Mouse (Mus musculus): ENCODE measurements around the gene Pkn3. TPM values are rescaled to one million over a fixed set of nuclear protein-coding genes. Genes with fewer than 3 reads are reported as not detected.

Gene Pkn3
- polyA plus RNA-seq, 1 experiment from 2014 or later: 8.6 TPM

DNA sequence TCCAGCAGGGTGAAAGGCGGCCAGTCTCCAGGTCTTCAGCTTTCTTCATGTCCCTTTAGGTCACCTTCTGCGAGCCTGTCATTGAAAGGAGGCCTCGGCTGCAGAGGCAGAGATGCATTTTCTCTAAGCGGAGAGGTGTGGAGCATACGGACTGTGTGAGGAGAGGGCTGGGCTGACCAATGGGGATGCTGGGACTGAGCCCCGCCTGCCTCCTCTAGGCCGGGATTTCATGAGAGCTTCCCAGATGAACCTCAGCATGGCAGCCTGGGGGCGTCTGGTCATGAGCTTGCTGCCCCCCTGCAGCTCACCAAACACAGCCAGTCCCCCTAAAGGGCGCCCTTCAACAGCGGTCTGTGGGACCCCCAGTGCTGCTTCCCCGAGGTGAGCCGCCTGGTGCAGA is 7.1 kb downstream of the Pkn3 start:
- H3K9ac ChIP-seq: peak overlapping the region; percentile 45; the same call in 1 of the 2 replicates
- H3K27ac ChIP-seq: no peak overlapping the region
- peak overlapping the region; percentile 22 for H3K4me3 ChIP-seq
- H3K4me2 ChIP-seq (replicated peaks): peak overlapping the region; percentile 58
- no peaks in the 10 kb centered on the region for H3K9me3 ChIP-seq
- peaks cover 10% of the 10 kb centered on the region for H3K36me3 ChIP-seq
- WGBS: 7% methylated on average over 12 of the region's 12 CpGs
- H3K27me3 ChIP-seq: no peaks in the 10 kb centered on the region
- peaks cover 10% of the 10 kb centered on the region for H3K4me1 ChIP-seq
- ATAC-seq (ENCODE audit: low FRiP score, low read depth): peak; percentile 64

DNA sequence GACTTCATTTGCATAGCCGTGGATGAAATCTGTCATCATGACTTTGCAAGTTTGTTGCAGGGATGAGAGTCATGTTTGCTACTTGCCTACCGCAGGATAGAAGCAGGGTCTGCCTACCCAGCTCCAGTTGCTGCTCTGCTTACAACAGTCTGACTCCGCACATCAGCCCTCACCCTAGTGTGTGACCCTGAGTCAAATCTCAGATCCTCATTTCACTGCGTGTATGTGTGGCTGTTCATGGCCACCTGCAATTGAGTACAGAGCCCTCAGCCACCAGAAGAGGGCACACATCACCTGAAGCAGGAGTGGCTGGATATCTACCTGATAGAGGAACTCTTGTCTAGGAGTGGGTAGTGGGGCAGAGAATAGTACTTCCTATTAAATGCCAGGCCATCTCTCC is 9.8 kb downstream of the Pkn3 start:
- peaks cover 10% of the 10 kb centered on the region for H3K4me1 ChIP-seq
- peaks cover 31% of the 10 kb centered on the region for H3K36me3 ChIP-seq
- no peak overlapping the region for H3K4me2 ChIP-seq (replicated peaks)
- no peaks in the 10 kb centered on the region for H3K27me3 ChIP-seq
- H3K9me3 ChIP-seq: no peaks in the 10 kb centered on the region
- no peak overlapping the region for H3K9ac ChIP-seq
- H3K27ac ChIP-seq: no peak overlapping the region
- WGBS: 92% methylated on average over 4 of the region's 4 CpGs
- ATAC-seq (ENCODE audit: low FRiP score, low read depth): no peak
- H3K4me3 ChIP-seq: no peak overlapping the region

DNA sequence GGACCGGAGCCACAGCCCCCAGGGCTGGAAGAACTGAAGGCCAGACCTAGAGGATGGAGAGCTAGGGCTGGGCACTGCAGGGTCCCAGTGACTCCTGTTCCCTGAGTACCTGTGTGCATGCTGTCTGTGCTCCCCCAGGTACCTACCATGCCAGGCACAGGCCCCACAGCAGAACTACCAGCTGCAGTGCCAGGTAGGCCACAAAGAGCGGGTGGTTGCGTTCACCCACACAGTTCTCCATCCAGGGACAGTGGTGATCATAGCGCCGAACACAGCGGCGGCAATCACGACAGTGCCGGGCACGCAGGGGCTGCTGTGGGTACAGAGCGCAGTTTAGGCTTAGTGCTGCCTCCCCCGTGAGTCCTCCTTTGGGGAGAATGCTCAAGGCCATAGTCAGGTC is 14.0 kb downstream of the Pkn3 start:
- no peak overlapping the region for H3K4me2 ChIP-seq (replicated peaks)
- ATAC-seq (ENCODE audit: low FRiP score, low read depth): no peak
- H3K9me3 ChIP-seq: no peaks in the 10 kb centered on the region

GRCm38 (mm10) chr2:30092280-30092918 is 14.9 kb downstream of the Pkn3 start:
- 56% methylated on average over 6 of the region's 6 CpGs for WGBS
- H3K9me3 ChIP-seq: no peaks in the 10 kb centered on the region
- peak overlapping the region; percentile 68 for H3K4me3 ChIP-seq
- H3K9ac ChIP-seq: peak overlapping the region; percentile 69
- ATAC-seq (ENCODE audit: low FRiP score, low read depth): no peak
- no peak overlapping the region for H3K27ac ChIP-seq
- no peaks in the 10 kb centered on the region for H3K27me3 ChIP-seq
- peaks cover 40% of the 10 kb centered on the region for H3K36me3 ChIP-seq
- peaks cover 19% of the 10 kb centered on the region for H3K4me1 ChIP-seq
- peak overlapping the region; percentile 80 for H3K4me2 ChIP-seq (replicated peaks)

More for the DNA sequence above, 14.0 kb downstream of the Pkn3 start:
- WGBS: 92% methylated on average over 12 of the region's 12 CpGs
- Histone ChIP-seq H3K4me3 (no peak overlapping the region), H3K36me3 (peaks cover 38% of the 10 kb centered on the region), H3K9ac (no peak overlapping the region), H3K4me1 (peaks cover 19% of the 10 kb centered on the region), H3K27me3 (no peaks in the 10 kb centered on the region), H3K27ac (no peak overlapping the region)

GRCm38 (mm10) chr2:30093471-30094207 is 16.2 kb downstream of the Pkn3 start, which contains the start of gene Zdhhc12:
Gene Zdhhc12, minus strand, starts transcription at chr2:30093648.
- H3K4me2 ChIP-seq (replicated peaks): peak within 1 kb of the TSS; percentile 80
- H3K27me3 ChIP-seq: no peaks in the 10 kb centered on the region
- peak; percentile 98 for ATAC-seq (ENCODE audit: low FRiP score, low read depth)
- under 1% methylated on average over 51 of the region's 51 CpGs for WGBS
- H3K27ac ChIP-seq: peak within 1 kb of the TSS; percentile 52; the same call in 1 of the 2 replicates
- peaks cover 49% of the 10 kb centered on the region for H3K36me3 ChIP-seq
- no peaks in the 10 kb centered on the region for H3K9me3 ChIP-seq
- H3K4me3 ChIP-seq: peak within 1 kb of the TSS; percentile 68
- peak within 1 kb of the TSS; percentile 69 for H3K9ac ChIP-seq
- H3K4me1 ChIP-seq: peaks cover 19% of the 10 kb centered on the region

GRCm38 (mm10) chr2:30094208-30094588 is 16.7 kb downstream of the Pkn3 start:
- ATAC-seq (ENCODE audit: low FRiP score, low read depth): no peak
- Histone ChIP-seq H3K9ac (peak overlapping the region; percentile 69), H3K4me2 (replicated peaks) (peak overlapping the region; percentile 80), H3K4me3 (peak overlapping the region; percentile 68), H3K36me3 (peaks cover 55% of the 10 kb centered on the region), H3K4me1 (peaks cover 19% of the 10 kb centered on the region), H3K27me3 (no peaks in the 10 kb centered on the region), H3K9me3 (no peaks in the 10 kb centered on the region), H3K27ac (peak overlapping the region; percentile 39; the same call in 1 of the 2 replicates)
- 2% methylated on average over 13 of the region's 13 CpGs for WGBS

DNA sequence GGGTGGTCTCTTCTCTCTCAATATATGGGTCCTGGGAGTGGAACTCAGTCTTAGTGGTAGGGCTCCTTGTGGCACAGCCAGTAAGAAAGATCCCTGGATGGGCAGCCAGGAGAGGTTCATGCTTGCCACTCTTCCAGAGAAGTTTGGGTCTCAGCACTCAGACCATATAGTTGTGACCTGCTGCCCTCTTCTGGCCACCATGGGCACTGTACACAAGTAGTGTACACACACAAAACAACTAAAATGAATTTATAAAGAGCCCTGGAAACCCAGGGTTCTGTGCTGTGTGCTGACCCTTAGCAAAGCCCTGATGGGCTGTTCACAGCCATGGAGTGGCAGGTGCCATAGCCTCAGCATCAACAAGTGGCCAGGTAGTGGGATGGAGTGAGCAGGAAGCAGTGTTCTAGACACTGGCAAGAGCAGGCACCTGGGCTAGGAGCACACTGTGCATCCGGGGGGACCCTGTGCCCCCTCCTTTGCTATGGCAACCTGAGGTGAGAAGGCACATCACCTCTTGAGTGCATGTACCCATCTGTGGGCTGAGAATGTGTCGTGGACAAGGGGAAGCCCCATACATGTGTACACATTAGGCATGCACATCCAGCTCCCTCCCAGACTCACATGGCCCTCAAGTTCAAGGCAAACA is 18.5 kb downstream of the Pkn3 start:
- Histone ChIP-seq H3K27ac (no peak overlapping the region), H3K27me3 (no peaks in the 10 kb centered on the region), H3K4me2 (replicated peaks) (no peak overlapping the region), H3K36me3 (peaks cover 59% of the 10 kb centered on the region), H3K9ac (0 out of 2 replicates have a peak overlapping the region, but pooled peaks have one; percentile 5), H3K4me3 (no peak overlapping the region), H3K9me3 (no peaks in the 10 kb centered on the region), H3K4me1 (peaks cover 19% of the 10 kb centered on the region)
- 75% methylated on average over 2 of the region's 2 CpGs for WGBS
- ATAC-seq (ENCODE audit: low FRiP score, low read depth): no peak

GRCm38 (mm10) chr2:30100214-30100613 is 22.7 kb downstream of the Pkn3 start:
- H3K27ac ChIP-seq: no peak overlapping the region
- no peak overlapping the region for H3K4me3 ChIP-seq
- no peak for ATAC-seq (ENCODE audit: low FRiP score, low read depth)
- no peaks in the 10 kb centered on the region for H3K4me1 ChIP-seq
- 75% methylated on average over 4 of the region's 4 CpGs for WGBS
- no peaks in the 10 kb centered on the region for H3K9me3 ChIP-seq
- no peaks in the 10 kb centered on the region for H3K27me3 ChIP-seq
- H3K9ac ChIP-seq: no peak overlapping the region
- H3K4me2 ChIP-seq (replicated peaks): no peak overlapping the region
- H3K36me3 ChIP-seq: peaks cover 90% of the 10 kb centered on the region

DNA sequence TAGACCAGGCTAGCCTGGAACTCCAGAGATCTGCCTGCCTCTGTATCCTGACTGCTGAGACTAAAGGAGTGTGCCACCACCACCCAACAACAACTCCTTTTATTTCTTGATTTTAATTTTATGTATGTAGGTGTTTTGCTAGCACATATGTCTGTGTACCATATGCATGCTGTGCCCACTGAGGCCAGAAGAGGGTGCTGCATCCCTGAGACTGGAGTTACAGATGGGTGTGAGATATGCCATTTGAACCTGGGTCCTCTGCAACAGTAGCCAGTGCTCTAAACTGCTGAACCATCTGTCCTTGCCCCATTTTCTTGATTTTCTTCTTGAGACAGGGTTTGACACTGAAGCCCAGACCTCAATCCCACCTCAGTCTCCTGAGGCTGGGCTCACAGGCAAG is 28.9 kb downstream of the Pkn3 start:
- Histone ChIP-seq H3K36me3 (peaks cover 100% of the 10 kb centered on the region), H3K4me2 (replicated peaks) (no peak overlapping the region), H3K9ac (no peak overlapping the region), H3K27me3 (no peaks in the 10 kb centered on the region), H3K4me1 (no peaks in the 10 kb centered on the region), H3K27ac (no peak overlapping the region), H3K9me3 (no peaks in the 10 kb centered on the region), H3K4me3 (no peak overlapping the region)
- ATAC-seq (ENCODE audit: low FRiP score, low read depth): no peak

DNA sequence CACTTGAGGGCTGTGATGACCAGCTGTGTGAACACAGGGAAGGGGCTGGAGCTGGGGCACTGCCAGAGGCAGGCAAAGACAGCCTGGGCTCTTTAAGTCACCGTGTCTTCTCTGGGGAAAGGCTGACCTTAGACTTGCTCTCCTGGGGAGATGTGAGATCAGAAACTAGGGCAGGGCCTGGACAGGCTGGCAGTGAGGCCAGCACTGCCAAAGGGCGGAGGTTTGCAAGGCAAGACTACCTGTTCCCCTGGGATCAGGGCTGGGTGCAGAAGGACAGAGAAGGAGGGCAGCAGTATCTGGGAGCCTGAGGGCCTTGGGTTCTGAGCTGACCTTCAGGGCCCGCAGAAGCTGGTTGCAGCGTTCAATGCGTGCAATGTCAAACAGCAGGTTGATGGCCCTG is 30.2 kb downstream of the Pkn3 start:
- Histone ChIP-seq H3K27me3 (no peaks in the 10 kb centered on the region), H3K9me3 (no peaks in the 10 kb centered on the region), H3K4me2 (replicated peaks) (no peak overlapping the region), H3K36me3 (peaks cover 99% of the 10 kb centered on the region), H3K4me3 (no peak overlapping the region), H3K4me1 (no peaks in the 10 kb centered on the region), H3K9ac (no peak overlapping the region), H3K27ac (no peak overlapping the region; the same call in 1 of the 2 replicates)
- no peak for ATAC-seq (ENCODE audit: low FRiP score, low read depth)
- WGBS: 94% methylated on average over 5 of the region's 5 CpGs

DNA sequence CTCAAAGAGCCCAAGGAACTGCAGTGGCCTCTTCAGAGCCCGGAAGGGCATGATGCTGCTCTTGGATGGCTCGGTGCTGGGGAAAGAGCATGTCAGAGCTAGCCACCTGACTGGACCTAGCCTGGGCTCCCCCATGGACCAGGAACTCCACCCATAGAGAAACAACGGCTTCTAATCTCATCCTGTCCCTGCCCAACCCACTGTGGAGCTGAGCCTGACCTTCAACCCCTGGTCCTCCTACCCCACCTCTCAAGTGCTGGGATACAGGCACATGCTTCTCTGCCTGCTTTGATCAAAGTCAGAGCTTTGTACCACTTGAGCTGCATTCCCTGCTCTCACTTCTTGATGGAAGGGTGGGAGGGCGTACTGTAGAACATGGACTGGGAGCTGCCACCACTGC is 30.8 kb downstream of the Pkn3 start:
- Histone ChIP-seq H3K4me3 (no peak overlapping the region), H3K27ac (no peak overlapping the region), H3K9ac (no peak overlapping the region; the same call in 1 of the 2 replicates), H3K4me2 (replicated peaks) (no peak overlapping the region), H3K4me1 (no peaks in the 10 kb centered on the region), H3K36me3 (peaks cover 99% of the 10 kb centered on the region), H3K9me3 (no peaks in the 10 kb centered on the region), H3K27me3 (no peaks in the 10 kb centered on the region)
- no peak for ATAC-seq (ENCODE audit: low FRiP score, low read depth)
- 93% methylated on average over 4 of the region's 4 CpGs for WGBS

GRCm38 (mm10) chr2:30111500-30111899 is 34.0 kb downstream of the Pkn3 start:
- Histone ChIP-seq H3K36me3 (peaks cover 74% of the 10 kb centered on the region), H3K4me2 (replicated peaks) (no peak overlapping the region), H3K9ac (no peak overlapping the region), H3K27ac (no peak overlapping the region), H3K9me3 (no peaks in the 10 kb centered on the region), H3K4me3 (no peak overlapping the region), H3K4me1 (no peaks in the 10 kb centered on the region), H3K27me3 (no peaks in the 10 kb centered on the region)
- WGBS: 87% methylated on average over 2 of the region's 2 CpGs
- no peak for ATAC-seq (ENCODE audit: low FRiP score, low read depth)
